Mouse (Mus musculus) stomach, postnatal 0 days (tissue): ENCODE data around the gene Daw1. TPM values are rescaled to one million over a fixed set of nuclear protein-coding genes. Genes with fewer than 3 reads are reported as not detected.

ENCODE experiments used
- ATAC-seq: fragments of 200-750 bp; cut with Nextera tagmentation; 2 replicates; pipeline ENCODE4 v1.8.0; 2017; ENCODE audit not compliant: low FRiP score, low TSS enrichment
- DNase-seq: peaks from one replicate; pipeline ENCODE4 v3.0.0-alpha.2; 2016; ENCODE audit warnings: low spot score
- H3K27ac ChIP-seq: fragments of 300-500 bp; sonication (generic); replicated peaks from 2 replicates; pipeline ENCODE4 v1.5.1; 2014; ENCODE audit warnings: mild to moderate bottlenecking, control low read depth
- H3K27me3 ChIP-seq: fragments of 300-500 bp; sonication (generic); 2 replicates; pipeline ENCODE4 v1.6.1; 2014; ENCODE audit warnings: low read length; ENCODE audit not compliant: control insufficient read depth, insufficient read depth
- H3K36me3 ChIP-seq: fragments of 300-500 bp; sonication (generic); 2 replicates; pipeline ENCODE4 v1.6.1; 2014; ENCODE audit warnings: low read length, mixed read lengths; ENCODE audit not compliant: control insufficient read depth, insufficient read depth
- H3K4me1 ChIP-seq: fragments of 300-500 bp; sonication (generic); replicated peaks from 2 replicates; pipeline ENCODE4 v1.6.1; 2014; ENCODE audit warnings: antibody characterized with exemption; ENCODE audit not compliant: control insufficient read depth, insufficient read depth
- H3K4me2 ChIP-seq: fragments of 300-500 bp; sonication (generic); replicated peaks from 2 replicates; pipeline ENCODE4 v1.6.1; 2014; ENCODE audit warnings: low read depth, mild to moderate bottlenecking, control low read depth, moderate library complexity
- H3K4me3 ChIP-seq: fragments of 300-500 bp; sonication (generic); 2 replicates; pipeline ENCODE4 v1.5.1; 2014; ENCODE audit warnings: low read depth, low read length, control low read depth
- H3K9ac ChIP-seq: fragments of 300-500 bp; sonication (generic); 2 replicates; pipeline ENCODE4 v1.6.1; 2014; ENCODE audit warnings: mild to moderate bottlenecking, low read length, control low read depth, mixed read lengths
- H3K9me3 ChIP-seq: fragments of 300-500 bp; sonication (generic); 2 replicates; pipeline ENCODE4 v1.6.1; 2016; ENCODE audit warnings: low read length; ENCODE audit not compliant: control insufficient read depth
- CTCF ChIP-seq: IDR thresholded peaks from 2 replicates; pipeline ENCODE4 v1.5.1; 2016; ENCODE audit warnings: antibody characterized with exemption, low read depth, mild to moderate bottlenecking, moderate library complexity
- EP300 ChIP-seq: optimal IDR thresholded peaks from 2 replicates; pipeline ENCODE3; 2016; ENCODE audit warnings: antibody characterized with exemption
- WGBS: fragments of 180-500 bp; shearing (Covaris S2); extraction: QIAGEN DNeasy Blood & Tissue Kit; methylation state at CpG from one replicate; pipeline ENCODE4 v1.1.7; 2014; 5-methylcytosine and 5-hydroxymethylcytosine counted together
- polyA plus RNA-seq: library from polyadenylated mRNA; unstranded; fragments of >200 nt; fragmentation: Nextera tagmentation; extraction: Ambion mirVana; gene quantifications from 2 replicates; pipeline ENCODE4 v1.2.1, GENCODE M21; 2015

Gene Daw1
- polyA plus RNA-seq, 1 experiment from 2014 or later, result 0.18 TPM

DNA sequence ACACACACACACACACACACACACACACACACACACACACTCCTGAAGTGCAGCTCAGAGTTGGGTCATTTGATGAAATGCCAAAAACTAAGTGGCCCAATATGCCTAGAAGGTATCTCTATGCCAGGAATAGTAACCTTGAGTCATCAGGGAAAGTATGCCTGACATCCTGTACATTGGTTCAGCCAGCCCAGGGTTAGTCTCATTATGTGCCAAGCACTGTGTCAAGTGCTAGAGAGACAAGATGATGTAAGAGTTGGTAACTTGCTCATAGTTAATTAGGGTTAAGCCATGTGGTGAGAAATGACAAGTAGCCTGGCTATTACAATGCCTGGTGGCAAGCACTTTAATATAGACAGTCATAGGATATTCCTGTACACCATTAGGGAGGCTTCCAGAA lies 39.6 kb upstream of the Daw1 start:
- TF ChIP-seq EP300 (no peak), CTCF (no peak)
- no peak overlapping the region for H3K4me2 ChIP-seq
- H3K9me3 ChIP-seq, result no peaks in the 10 kb centered on the region
- H3K4me1 ChIP-seq, result no peaks in the 10 kb centered on the region; the same call in 1 of the 2 replicates
- no peaks in the 10 kb centered on the region for H3K27me3 ChIP-seq
- no peaks in the 10 kb centered on the region for H3K36me3 ChIP-seq
- H3K9ac ChIP-seq, result no peak overlapping the region
- ATAC-seq (no peak), DNase-seq (no peak)
- no peak overlapping the region for H3K27ac ChIP-seq
- H3K4me3 ChIP-seq, result no peak overlapping the region

DNA sequence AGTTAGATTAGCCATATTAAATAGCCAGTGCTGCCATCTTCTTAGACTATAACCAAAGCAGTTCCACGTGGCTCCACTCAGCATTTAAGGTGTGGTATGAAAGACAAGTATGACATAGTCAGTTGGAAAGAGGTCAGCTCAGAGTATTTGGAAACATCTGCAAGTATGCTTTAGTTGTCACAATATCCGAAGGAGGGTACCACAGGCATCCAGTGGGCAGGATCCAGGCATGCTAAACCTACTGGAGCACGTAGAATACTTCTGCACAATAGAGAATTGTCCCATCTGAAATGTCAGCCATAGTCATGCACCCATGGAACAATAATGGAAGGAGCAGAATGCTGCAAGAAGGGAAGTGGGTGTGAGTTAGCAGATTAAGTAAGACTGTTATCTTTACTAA lies 39.2 kb upstream of the Daw1 start:
- H3K27ac ChIP-seq, result no peak overlapping the region
- H3K4me1 ChIP-seq, result no peaks in the 10 kb centered on the region; the same call in 1 of the 2 replicates
- H3K27me3 ChIP-seq, result no peaks in the 10 kb centered on the region
- DNase-seq (no peak), ATAC-seq (no peak)
- no peaks in the 10 kb centered on the region for H3K9me3 ChIP-seq
- 70% methylated on average over 3 of the region's 3 CpGs for WGBS
- H3K9ac ChIP-seq, result no peak overlapping the region
- no peak overlapping the region for H3K4me2 ChIP-seq
- no peaks in the 10 kb centered on the region for H3K36me3 ChIP-seq
- no peak overlapping the region for H3K4me3 ChIP-seq
- TF ChIP-seq CTCF, result no peak
- TF ChIP-seq EP300, result no peak

DNA sequence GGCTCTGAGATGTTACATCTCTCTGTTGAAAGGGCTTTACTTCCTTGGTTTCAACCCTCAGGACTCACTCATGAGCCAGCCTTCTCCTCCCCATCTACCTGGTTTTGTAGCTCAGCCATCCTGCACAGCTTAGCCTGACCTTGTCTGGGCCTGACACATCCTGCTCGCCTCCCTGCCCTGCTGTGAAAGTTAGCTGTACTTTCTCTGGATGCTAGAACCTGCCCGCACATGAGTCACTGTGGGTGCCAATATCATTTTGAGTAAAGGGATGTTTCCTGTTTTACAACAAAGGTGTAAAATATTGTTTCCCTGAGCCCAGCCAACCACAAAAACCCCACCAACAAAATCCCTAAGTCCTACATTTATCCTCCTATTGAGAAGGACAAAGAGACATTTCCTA lies 36.4 kb upstream of the Daw1 start:
- TF ChIP-seq EP300 (no peak), CTCF (no peak)
- WGBS, result 74% methylated on average over 2 of the region's 2 CpGs
- ATAC-seq, result no peak

DNA sequence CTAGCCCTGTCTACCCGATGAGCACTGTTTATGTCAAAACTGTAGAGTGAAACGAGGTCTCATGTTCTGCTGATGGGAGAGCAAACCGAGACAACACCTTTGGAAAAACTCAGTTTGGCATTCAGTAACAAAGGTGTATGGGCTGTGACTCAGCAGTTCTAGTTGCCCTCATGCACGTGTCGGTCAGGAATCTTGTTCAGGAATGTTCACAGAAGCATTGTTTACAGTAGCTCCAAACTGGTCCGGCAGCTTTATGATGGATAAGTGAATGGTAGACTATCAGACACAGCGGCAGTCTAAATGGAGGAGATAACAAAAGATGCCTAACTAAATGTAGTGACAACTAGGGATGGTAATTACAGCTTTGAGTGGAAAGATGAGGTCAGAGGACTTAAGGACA lies 23.7 kb upstream of the Daw1 start:
- TF ChIP-seq EP300, result peak; percentile 73
- no peak for TF ChIP-seq CTCF
- Histone ChIP-seq H3K27me3 (no peaks in the 10 kb centered on the region), H3K9ac (no peak overlapping the region), H3K4me2 (no peak overlapping the region), H3K4me3 (no peak overlapping the region), H3K9me3 (no peaks in the 10 kb centered on the region), H3K27ac (no peak overlapping the region), H3K36me3 (no peaks in the 10 kb centered on the region), H3K4me1 (no peaks in the 10 kb centered on the region)
- DNase-seq (peak; percentile 67), ATAC-seq (peak; percentile 87)
- WGBS, result 11% methylated on average over 7 of the region's 7 CpGs

More for the DNA sequence above, 36.4 kb upstream of the Daw1 start:
- no peak overlapping the region for H3K4me2 ChIP-seq
- H3K27ac ChIP-seq, result no peak overlapping the region
- no peak overlapping the region for H3K9ac ChIP-seq
- DNase-seq, result no peak
- no peaks in the 10 kb centered on the region for H3K36me3 ChIP-seq
- no peaks in the 10 kb centered on the region for H3K27me3 ChIP-seq
- H3K4me3 ChIP-seq, result no peak overlapping the region
- H3K9me3 ChIP-seq, result no peaks in the 10 kb centered on the region
- H3K4me1 ChIP-seq, result no peaks in the 10 kb centered on the region

DNA sequence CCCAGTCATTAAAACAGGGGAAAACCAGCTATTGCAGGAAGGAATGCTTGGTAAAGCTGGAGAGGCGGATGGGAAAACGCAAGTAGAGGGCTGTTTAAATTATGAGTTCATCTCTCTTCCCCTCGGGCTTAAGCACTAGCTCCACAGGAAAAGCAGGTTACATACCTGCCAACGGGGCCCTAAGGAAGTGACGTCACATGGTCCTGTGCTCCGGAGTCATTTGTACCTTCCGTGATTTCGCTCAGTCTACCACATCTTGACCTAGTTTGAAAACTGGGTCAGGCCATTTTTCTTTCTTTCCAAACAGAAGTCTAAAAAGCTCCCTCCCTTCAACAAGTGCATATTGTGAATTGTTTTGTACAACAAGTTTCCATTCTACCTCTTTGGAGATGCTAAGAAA lies 21.7 kb upstream of the Daw1 start:
- H3K4me2 ChIP-seq, result no peak overlapping the region
- H3K36me3 ChIP-seq, result no peaks in the 10 kb centered on the region
- DNase-seq (no peak), ATAC-seq (no peak)
- no peaks in the 10 kb centered on the region for H3K4me1 ChIP-seq
- no peaks in the 10 kb centered on the region for H3K9me3 ChIP-seq
- H3K27ac ChIP-seq, result no peak overlapping the region
- no peak overlapping the region for H3K9ac ChIP-seq
- H3K27me3 ChIP-seq, result no peaks in the 10 kb centered on the region
- 73% methylated on average over 8 of the region's 8 CpGs for WGBS
- no peak for TF ChIP-seq CTCF
- no peak for TF ChIP-seq EP300
- no peak overlapping the region for H3K4me3 ChIP-seq

DNA sequence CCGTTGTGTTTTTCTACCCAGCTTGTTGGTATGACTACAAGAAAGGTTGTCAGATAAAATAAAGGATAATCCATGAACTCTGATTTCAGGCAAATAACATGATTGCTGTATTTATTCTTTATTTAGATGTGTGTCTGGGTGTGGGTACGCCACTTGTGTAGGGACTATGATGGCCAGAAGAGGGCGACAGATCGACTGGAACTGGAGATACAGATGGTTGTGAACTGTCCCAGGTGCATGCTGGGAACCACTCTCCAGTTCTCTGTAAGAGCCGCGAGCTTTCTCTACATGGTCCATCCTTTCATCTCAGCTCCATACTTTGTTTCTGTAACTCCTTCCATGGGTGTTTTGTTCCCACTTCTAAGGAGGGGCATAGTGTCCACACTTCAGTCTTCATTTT lies 20.8 kb upstream of the Daw1 start:
- WGBS, result 88% methylated on average over 6 of the region's 6 CpGs
- Histone ChIP-seq H3K27ac (no peak overlapping the region), H3K36me3 (no peaks in the 10 kb centered on the region), H3K4me3 (no peak overlapping the region), H3K27me3 (no peaks in the 10 kb centered on the region), H3K4me1 (no peaks in the 10 kb centered on the region), H3K9ac (no peak overlapping the region), H3K9me3 (no peaks in the 10 kb centered on the region), H3K4me2 (no peak overlapping the region)
- DNase-seq (no peak), ATAC-seq (no peak)
- TF ChIP-seq EP300, result no peak
- TF ChIP-seq CTCF, result 0 out of 2 replicates have a peak, but pooled peaks have one; percentile 3
